Mouse (Mus musculus) frontal cortex, adult 2 months (tissue): ENCODE measurements at regions not wholly inside any gene's neighbourhood (a gene's known extent, or its start where the extent isn't known, plus 50 kb on each side); places are given as distances from the start of the nearest gene placed in this dataset.
A peak's percentile ranks its signal among the peaks of the same experiment; 100 is the strongest.

Source experiments
- DNase-seq, 2 experiments: peaks; one replicate each; pipeline ENCODE4 v3.0.0; 2022; ENCODE audit warnings: low spot score in 1 of 2; ENCODE audit errors: extremely low spot score in 1 of 2

DNA sequence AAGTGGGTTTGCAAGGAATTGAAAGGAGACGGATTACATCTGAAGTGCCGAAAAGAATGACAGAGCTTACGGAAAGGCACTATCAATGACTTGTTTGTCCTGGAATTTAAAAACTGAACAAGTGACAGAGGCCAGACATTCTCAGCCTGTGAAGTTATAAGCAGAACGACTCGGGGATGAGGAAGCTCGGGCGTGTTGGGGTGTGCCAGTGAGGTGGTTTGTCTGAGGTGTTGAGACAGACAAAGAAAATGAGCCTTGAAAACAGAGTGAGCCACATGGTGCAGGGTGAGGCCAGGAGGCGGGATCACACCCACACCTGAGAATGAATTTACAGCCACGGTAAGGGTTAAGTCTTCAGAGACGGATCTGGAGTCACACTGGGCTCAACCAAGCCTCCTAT lies 194.7 kb upstream of the Pabpc6 start:
- no peak for DNase-seq

DNA sequence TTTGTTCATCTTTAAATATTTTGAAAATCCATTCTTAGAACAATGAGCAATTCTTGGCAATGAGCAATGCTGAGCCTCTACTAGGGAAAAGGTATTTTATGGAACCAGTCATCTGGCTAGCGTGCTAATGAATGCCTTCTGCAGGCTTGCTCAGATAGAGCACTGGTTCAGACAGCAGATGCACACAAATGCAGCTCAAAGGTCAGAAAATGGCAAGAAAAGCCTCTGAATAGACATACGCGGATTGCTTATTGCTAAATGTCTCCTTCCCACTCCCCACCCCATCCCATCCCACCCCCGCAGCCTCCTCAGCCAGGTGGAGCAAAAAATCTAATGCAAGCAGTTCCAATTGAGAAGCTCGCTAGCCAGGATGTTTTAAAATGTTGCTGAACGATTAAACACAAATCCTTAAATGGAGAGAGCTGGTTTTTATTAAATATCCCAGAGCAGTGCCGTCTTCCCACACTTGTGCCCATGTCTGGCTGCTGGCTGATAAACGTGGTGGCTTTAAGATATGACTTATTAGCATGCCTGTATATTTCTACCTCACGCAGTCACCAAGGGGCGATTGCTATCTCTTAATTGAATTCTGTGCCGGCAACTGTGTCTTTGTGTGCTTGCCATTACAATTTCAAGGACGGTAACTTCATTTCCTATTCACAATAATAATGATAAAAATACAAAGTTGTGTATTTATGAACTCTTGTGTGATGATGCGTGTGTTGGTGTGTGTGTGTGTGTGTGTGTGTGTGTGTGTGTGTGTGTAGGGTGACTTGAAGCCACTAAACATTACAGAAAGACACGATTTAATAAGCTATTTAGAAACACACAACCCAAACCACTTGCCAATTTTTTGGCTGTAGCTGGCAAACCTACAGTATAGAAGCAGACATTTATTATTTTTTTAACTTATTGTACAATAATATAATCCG lies 192.7 kb upstream of the Pabpc6 start:
- DNase-seq = no peak

GRCm38 (mm10) chr17:9861346-9861745 lies 191.8 kb upstream of the Pabpc6 start:
- DNase-seq = peak in 1 of 2 experiments; percentile 36

GRCm38 (mm10) chr17:9848559-9849357 lies 179.2 kb upstream of the Pabpc6 start:
- DNase-seq = peak; percentile 20 to 40

GRCm38 (mm10) chr17:9845451-9846075 lies 176.0 kb upstream of the Pabpc6 start:
- peak in 1 of 2 experiments; percentile 7 for DNase-seq

DNA sequence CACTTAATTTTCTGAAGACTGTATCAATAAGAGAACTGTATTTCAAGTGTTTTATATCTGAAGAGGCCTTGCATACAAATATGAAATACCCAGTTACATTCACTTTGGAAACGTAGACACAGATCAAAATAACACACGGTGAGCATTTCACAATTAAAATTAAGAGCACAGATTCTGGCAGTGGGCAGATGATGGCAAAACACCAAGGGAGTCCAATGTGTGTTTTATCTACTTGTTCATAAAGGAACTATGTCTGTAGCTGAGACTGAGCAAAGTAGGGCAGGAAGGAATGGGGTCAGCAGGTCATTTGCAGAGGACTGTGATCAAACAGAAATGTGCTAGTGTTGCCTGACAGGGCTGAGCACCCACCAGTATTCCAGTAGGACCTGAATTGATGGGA lies 171.6 kb upstream of the Pabpc6 start:
- peak in 1 of 2 experiments; percentile 17 for DNase-seq

DNA sequence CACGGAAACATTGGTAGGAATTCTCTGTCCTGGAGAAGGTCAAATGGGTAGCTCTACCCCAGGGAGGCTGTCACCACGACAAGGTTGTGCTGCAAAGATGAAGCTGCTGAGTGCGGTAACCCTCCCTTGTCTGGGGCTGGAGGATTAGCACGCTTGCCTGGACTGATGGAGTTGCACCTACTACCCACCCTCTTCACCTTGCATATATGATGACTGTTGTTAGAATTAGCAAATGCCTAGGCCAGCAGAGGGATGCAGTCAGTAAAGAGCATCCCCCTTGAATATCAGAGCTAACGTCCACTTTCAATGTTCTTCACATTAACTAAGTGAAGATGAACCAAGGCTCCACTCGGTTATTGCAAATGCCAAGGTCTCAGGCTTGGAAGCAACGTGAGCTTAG lies 169.7 kb upstream of the Pabpc6 start:
- no peak for DNase-seq

DNA sequence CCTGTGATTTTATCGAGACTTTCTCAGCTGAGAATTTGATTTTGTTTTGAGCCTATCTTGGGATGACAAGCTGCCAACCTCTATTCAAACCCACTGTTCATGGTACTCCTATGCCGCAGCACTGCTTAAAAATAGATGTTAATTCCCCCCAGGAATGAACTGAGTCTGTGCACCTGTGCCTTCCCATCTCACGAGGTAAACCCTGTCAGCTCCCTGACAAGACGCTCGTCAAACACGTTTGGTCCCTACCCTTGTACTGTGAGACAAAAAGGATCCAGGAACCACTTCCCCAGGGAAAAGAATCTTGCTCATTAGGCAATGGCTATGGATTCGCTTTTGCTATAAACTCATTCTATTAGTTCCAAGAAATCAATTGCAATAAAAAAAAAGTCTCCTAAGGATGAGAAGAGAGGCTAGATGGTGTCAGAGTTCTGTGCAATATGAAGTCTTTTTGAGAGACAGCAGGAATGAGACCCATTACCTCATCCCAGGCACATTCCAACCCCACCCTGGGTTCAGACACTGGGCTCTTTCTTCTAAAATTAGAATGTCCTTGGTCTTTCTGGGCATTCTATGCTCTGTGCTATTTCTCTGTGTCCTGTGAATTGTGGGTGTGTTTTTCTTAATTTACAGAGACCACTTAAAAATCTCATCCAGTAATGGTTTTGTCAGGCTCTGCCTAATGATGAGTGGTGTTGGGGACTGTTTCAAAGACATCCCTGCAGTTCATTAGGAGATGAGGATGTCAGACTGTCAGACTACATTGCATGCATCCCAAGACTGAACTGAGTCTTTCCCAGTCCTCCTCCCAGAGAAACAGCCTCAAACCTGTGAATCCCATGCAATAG lies 167.7 kb upstream of the Pabpc6 start:
- DNase-seq = no peak

GRCm38 (mm10) chr17:9829895-9830294 lies 160.4 kb upstream of the Pabpc6 start:
- DNase-seq = no peak

- no peak for DNase-seq
Measured at GRCm38 (mm10) chr17:9821358-9821757, 151.8 kb upstream of the Pabpc6 start.

DNA sequence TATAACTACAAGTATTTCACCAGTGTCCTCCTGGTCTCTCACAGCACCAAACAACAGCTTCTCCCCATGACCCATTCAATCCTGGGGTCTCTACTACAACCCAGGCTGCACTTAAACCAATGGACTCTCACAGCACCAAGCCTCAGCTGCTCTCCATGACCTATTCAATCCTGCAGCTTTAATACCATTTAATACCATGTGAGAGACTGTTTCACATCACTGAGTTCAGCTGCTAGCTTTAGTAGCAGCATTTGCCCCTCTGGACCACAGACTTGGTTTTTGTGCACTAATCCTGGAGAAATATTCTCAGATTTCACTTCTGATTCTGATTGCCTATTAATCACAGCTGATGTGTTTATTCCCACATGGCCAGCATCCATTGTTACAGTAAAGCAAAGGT lies 147.5 kb upstream of the Pabpc6 start:
- DNase-seq = no peak

GRCm38 (mm10) chr17:9797069-9797468 lies 127.6 kb upstream of the Pabpc6 start:
- DNase-seq = no peak

DNA sequence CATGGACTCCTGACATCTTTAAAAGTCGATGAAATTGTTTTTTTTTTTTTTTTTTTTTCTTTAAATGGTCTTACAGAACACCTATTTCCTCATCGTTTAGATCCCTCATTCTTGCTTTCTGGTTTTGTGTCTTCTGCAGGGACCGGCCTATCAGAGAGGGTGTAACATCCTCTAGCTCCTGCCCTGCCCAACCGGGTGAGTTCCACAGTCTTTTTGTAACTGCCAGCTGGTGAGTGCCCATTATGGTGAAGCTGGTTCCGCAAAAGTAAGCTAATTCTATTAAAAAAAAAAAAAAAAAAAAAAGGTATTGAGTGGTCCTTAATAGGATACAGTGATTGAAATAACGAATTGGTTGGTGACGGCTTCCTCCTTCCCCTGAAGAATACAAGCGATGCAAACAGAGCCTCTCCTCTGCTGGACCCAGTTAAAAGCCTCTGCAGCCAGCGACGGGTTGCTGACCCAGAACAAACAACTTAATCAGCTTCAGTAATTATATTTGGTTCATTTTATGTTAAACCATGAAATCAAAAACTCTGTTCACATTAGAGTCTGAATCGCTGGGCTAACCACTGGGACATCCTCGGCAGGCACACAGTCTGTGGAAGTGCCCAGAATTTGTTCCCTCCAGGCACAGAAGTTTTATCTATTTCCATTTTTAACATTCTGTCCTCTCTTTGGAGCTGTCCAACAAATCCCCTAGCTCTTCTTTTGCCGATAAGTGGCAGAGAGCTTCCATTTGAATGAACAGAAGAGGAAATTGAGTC lies 126.9 kb upstream of the Pabpc6 start:
- no peak for DNase-seq

DNA sequence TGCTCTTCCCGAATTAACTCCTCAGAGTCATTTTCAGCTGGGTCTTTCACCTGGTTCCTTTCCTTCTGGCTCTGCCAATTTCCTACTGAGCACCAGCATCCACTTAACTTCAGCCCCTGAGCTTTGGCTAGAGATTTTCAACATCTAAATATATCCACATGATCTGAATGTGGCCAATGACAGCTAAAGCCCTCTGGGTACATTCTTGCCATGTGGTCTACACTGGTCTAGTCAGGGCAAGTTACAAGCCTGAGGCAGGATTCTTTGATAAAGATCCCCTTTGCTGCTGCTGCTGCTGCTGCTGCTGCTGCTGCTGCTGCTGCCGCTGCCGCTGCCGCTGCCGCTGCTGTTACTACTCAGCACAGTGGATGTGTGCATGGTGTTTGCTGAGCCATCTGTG lies 109.3 kb upstream of the Pabpc6 start:
- DNase-seq = no peak

GRCm38 (mm10) chr17:9777165-9777564 lies 107.6 kb upstream of the Pabpc6 start:
- no peak for DNase-seq

DNA sequence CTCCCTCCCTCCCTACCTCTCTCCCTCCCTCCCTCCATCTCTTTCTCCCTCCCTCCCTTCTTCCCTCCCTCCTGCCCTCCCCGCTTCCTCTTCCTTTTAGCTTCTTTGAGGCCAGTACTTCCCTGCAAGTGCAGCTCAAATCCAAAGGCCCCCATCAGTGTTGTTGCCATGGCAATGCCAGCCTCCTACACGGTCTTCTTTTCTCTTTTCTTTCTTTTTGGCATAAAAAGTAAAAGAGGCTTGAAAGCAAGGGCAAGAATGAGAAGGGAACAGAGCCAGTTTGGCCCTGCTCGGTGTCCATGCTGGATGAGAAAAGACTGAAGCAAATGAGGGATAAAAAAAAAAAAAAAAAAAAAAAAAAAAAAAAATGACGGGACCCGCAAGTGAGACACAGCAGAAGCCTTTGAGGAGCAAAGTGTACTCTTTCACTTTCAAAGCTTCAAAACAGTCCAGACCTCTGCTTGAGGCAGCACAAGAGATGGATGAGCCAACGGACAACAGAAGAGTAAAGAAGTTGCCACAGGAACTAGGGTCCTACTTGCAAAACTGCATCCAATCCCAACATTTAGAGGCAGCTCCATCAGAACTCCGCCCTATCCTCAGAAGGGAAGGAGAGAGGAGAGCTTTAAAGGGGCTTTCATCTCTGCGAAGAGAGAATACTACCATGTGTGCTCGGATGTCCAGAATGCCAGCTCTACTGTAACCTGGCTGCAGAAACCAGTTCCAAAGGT lies 106.9 kb upstream of the Pabpc6 start:
- DNase-seq = peak in 1 of 2 experiments; percentile 76

DNA sequence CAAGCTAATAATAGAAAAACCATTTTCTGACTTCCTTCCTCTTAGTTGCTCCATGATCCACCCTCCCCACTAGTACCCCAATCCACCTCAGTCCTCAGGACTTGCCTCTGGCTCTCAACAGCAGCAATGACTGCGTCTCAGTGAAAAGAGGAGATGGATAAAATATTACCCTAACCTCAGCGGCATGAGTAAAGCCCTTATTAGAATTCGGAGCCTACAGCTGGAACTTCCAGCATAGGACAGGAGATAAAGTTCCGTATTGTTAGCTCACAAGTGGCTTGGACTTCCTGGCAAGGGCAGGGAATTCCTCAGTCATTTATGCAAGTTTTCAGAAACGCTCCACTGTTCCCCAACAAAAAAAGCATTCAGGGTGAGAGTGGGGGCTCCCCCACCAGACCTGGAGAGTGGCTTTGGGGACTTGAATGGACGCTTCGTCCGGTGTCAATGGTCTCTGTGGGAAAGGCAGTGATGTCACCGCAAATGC lies 106.2 kb upstream of the Pabpc6 start:
- peak in 1 of 2 experiments; percentile 52 for DNase-seq

GRCm38 (mm10) chr17:9774740-9775629 lies 105.5 kb upstream of the Pabpc6 start:
- no peak for DNase-seq
